Mouse (Mus musculus) ES-CJ7 (cell line): ENCODE results near the gene Traf3.

Experiments
- DNase-seq: peaks from one replicate; pipeline ENCODE4 v3.0.0; 2011; ENCODE audit warnings: low read depth, low spot score

Traf3 gene

DNA sequence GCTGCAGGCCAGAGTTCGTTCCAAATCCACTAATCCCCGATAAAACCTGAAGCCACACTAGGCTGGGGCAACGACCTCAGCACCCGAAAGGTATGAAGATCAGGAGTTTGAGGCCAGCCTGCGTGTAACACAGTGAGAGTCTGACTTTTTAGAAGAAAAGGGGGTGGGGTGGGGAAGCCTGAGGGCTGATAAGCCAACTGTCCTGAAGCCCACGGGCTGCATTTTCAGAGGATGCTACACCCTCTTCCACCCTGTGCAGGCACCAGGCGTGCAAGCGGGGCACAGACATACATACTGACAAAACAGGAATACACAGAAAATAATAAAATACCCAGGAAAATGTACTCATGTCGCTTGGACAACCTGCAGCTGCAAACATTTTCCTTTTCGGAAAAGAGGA lies 145.6 kb downstream of the Traf3 start:
- no peak for DNase-seq

DNA sequence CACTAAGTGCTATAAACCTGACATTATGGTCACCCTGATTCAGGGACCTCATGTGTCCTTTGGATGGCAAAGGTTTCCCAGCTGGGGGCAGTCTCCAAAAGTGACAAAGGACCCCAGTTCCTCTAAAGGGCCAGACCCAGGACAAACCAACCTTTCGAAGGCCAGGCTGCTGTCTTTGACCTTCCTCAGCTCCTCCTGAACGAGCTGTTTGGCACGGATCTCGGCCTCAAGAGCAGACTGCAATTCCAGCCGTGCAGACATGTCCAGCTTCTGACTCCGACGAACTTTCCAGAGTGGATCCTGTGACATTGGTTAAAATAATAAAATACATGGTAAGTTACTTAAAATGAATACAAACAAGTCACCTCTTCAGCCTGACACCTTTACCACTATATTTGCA lies 148.1 kb downstream of the Traf3 start:
- DNase-seq = no peak
